Mouse (Mus musculus): ENCODE data around the gene Klhl40. TPM values are rescaled to one million over a fixed set of nuclear protein-coding genes. Genes with fewer than 3 reads are reported as not detected.

Gene Klhl40
- polyA plus RNA-seq, 1 experiment from 2014 or later, result 0.32 TPM

DNA sequence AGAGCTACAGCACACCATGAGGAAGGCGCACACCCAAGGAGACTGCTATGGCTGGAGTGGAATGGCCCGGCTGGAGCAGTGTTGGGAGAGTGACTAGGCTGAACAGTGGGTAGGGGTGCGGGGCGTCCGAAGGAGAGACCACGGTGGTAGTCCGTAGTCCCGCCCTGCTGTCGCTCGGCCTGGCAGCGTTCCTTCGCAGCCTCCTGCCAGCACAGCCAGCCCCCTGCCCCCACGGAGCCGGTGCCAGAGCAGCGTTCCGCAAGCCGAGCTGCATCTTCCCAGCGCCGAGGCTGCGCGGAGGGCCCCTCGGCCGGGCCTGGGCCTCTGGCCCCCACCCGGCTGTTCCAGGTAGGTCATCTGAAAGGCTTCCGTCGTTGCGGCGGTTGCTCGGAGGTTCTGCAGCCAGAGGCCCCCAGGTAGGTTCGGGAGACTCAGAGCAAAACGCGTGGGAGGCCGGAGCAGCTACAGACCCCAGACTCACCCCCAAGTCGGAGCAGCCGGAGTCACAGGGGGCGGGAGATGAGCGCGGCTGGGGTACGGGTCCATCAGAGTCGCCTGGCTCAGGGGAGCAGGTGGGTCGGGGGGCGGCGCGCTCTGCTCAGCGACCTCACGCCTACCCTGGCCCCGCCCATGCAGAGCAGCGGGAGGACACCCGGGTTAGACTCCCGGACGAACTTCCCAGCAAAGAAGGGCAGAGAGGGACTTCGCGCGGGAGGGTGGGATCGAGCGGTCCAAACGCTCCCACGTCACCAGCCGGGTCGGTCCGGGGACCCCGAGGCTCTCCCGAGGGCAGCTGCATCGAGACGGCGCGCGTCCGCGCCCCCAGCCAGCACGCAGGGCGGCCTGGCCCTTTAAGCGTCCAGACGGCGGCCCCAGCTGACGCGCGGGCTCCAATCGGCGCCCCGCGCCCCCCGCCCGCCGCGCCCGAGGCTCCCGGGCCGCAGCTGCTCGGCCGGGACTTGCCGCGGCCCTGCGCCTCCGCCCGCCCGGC lies 18.0 kb upstream of the Klhl40 start, which contains the start of gene Zfp651:
Gene Zfp651 (plus strand): TSS at position 240 of the 991 bp plus-strand sequence.
- Histone ChIP-seq H3K4me1 (ENCODE audit: control insufficient read depth, insufficient read depth, low read length) (peaks cover 31% of the 10 kb centered on the region), H3K9ac (ENCODE audit: low read depth, low read length) (peak within 1 kb of the TSS; percentile 92), H3K4me2 (ENCODE audit: low read depth, low read length) (peak within 1 kb of the TSS; percentile 97), H3K4me3 (ENCODE audit: low read length) (peak within 1 kb of the TSS; percentile 81), H3K27me3 (replicated peaks; ENCODE audit: control insufficient read depth, insufficient read depth, low read length) (no peaks in the 10 kb centered on the region), H3K27ac (ENCODE audit: low read length) (peak within 1 kb of the TSS; percentile 92), H3K9me3 (ENCODE audit: control insufficient read depth, low read length) (no peaks in the 10 kb centered on the region), H3K36me3 (ENCODE audit: control insufficient read depth, insufficient read depth, low read length) (peaks cover 9% of the 10 kb centered on the region)
- WGBS, result under 1% methylated on average over 79 of the region's 97 CpGs
- ATAC-seq, result peak; percentile 81

DNA sequence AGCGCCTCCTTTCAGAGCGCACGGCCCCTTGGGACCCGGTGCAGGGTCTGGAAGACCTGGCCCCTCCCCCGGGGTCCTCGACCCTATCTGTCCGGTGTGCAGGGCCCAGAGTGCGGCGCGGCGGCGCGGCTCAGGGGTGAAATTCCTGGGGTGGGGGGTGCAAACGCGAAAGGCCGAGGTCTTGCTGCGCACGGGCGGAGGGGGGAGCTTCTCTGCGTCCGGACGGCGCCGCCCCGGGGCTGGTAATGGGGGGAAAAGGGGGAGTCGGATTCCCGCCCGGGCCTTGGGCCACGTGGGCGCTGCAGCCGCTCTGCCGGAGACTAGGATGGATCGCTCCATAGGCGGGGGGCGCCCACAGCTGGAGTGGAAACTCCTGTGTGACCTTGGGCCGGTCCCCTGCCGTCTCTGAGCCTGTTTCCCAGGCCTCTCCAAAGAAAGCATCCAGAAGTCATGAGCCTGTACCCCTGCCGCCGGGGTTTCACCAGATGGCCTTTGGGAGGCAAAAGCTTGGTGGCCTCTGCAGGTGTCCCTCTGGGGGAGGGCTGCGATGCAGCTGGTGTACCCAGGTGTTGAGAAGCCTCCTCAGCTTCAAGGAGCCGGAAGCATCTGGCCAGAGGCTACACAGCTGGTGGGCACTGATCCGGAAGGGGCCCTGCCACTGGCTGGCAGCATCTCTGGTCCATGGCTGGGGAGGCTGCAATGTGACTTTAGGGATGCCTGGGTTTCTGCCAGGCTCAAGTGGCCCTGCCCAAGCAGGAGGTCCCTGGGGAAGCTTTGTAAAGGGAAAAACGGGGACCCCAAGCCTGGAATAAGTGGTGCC lies 16.9 kb upstream of the Klhl40 start:
- peak; percentile 68 for ATAC-seq
- Histone ChIP-seq H3K27me3 (replicated peaks; ENCODE audit: control insufficient read depth, insufficient read depth, low read length) (no peaks in the 10 kb centered on the region), H3K9me3 (ENCODE audit: control insufficient read depth, low read length) (no peaks in the 10 kb centered on the region), H3K9ac (ENCODE audit: low read depth, low read length) (peak overlapping the region; percentile 92), H3K4me1 (ENCODE audit: control insufficient read depth, insufficient read depth, low read length) (peaks cover 31% of the 10 kb centered on the region), H3K27ac (ENCODE audit: low read length) (peak overlapping the region; percentile 92), H3K36me3 (ENCODE audit: control insufficient read depth, insufficient read depth, low read length) (peaks cover 11% of the 10 kb centered on the region; the same call in 1 of the 2 replicates), H3K4me3 (ENCODE audit: low read length) (peak overlapping the region; percentile 81), H3K4me2 (ENCODE audit: low read depth, low read length) (peak overlapping the region; percentile 97)
- 1% methylated on average over 41 of the region's 43 CpGs for WGBS

DNA sequence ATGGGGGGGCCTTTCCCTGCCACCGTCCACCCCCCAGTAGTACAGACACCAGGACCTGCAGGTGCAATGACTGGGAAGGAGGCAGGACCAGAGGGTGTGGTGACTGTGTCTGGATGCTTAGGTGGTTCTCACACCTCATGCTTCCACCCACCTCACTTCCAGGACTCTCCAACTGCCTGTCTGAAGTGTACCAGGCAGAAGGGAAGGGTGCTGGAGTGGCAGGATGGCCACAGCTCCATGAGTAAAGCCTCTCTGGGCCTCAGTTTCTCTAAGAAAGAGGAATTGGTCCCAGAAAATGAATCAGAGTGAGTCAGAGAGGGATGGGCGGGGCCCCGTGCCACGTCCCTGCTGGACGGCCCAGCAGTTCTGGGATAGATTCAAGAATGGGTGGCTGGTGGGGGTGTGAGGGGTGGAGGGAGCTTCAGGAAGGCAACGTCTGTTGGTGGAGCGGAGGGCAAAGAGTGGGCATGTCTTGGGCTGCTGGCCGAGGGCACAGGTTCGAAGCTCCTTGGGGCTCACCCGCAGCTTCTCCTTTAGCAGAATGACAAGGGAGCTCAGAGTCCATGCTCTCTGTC lies 16.2 kb upstream of the Klhl40 start:
- Histone ChIP-seq H3K4me1 (ENCODE audit: control insufficient read depth, insufficient read depth, low read length) (peaks cover 31% of the 10 kb centered on the region), H3K4me3 (ENCODE audit: low read length) (peak overlapping the region; percentile 81), H3K4me2 (ENCODE audit: low read depth, low read length) (peak overlapping the region; percentile 97), H3K9ac (ENCODE audit: low read depth, low read length) (peak overlapping the region; percentile 92), H3K9me3 (ENCODE audit: control insufficient read depth, low read length) (no peaks in the 10 kb centered on the region), H3K27ac (ENCODE audit: low read length) (no peak overlapping the region; the same call in 1 of the 2 replicates), H3K27me3 (replicated peaks; ENCODE audit: control insufficient read depth, insufficient read depth, low read length) (no peaks in the 10 kb centered on the region), H3K36me3 (ENCODE audit: control insufficient read depth, insufficient read depth, low read length) (peaks cover 12% of the 10 kb centered on the region; the same call in 1 of the 2 replicates)
- WGBS, result 58% methylated on average over 10 of the region's 10 CpGs
- no peak for ATAC-seq

DNA sequence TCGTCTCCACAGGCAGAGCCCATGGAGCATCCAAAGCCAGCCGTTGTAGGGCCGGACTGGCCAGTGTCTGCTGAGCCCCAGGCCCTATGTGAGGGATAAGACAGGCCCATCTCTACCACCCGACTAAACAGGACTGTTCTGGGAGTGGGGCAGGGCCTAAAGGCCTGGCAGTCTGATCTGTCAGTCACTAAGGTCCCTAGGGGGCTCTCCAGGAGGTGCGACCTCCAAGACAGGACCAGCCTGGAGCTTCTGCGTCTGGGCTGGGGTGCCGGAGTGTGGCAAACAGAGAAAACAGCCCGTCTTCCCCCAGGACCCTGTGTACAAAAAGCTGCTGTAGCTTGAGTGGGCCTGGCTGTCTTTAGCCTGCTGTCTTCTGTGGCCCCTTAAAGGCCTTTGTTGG lies 15.6 kb upstream of the Klhl40 start:
- no peaks in the 10 kb centered on the region for H3K27me3 ChIP-seq (replicated peaks; ENCODE audit: control insufficient read depth, insufficient read depth, low read length)
- no peak overlapping the region for H3K4me3 ChIP-seq (ENCODE audit: low read length)
- no peak for ATAC-seq
- peaks cover 31% of the 10 kb centered on the region for H3K4me1 ChIP-seq (ENCODE audit: control insufficient read depth, insufficient read depth, low read length)
- H3K9ac ChIP-seq (ENCODE audit: low read depth, low read length), result peak overlapping the region; percentile 92; the same call in 1 of the 2 replicates
- peaks cover 16% of the 10 kb centered on the region; the same call in 1 of the 2 replicates for H3K36me3 ChIP-seq (ENCODE audit: control insufficient read depth, insufficient read depth, low read length)
- H3K4me2 ChIP-seq (ENCODE audit: low read depth, low read length), result 0 out of 2 replicates have a peak overlapping the region, but pooled peaks have one; percentile 97
- no peaks in the 10 kb centered on the region for H3K9me3 ChIP-seq (ENCODE audit: control insufficient read depth, low read length)
- 64% methylated on average over 8 of the region's 8 CpGs for WGBS
- no peak overlapping the region; the same call in 1 of the 2 replicates for H3K27ac ChIP-seq (ENCODE audit: low read length)

DNA sequence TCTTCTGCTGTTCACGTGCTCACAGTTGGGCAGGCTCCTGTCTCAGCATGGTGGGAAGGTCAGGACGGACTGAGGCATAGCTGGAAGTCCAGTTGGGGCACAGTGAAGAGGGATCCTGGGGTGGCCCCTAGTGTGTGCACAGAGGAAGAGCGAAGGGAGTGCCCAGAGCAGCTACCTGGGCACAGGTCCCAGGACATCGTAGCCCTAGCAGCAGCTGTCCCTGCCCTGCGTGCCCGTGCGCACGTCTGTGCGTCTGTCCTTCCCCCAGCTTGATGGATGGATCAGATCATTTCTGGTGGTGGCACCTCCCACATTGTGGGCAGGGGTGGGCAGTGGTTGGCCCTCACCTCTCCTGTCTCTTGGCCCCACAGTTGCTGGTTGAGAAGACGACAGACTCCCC lies 15.2 kb upstream of the Klhl40 start:
- Histone ChIP-seq H3K4me2 (ENCODE audit: low read depth, low read length) (0 out of 2 replicates have a peak overlapping the region, but pooled peaks have one; percentile 97), H3K4me1 (ENCODE audit: control insufficient read depth, insufficient read depth, low read length) (peaks cover 31% of the 10 kb centered on the region), H3K27ac (ENCODE audit: low read length) (no peak overlapping the region), H3K36me3 (ENCODE audit: control insufficient read depth, insufficient read depth, low read length) (peaks cover 16% of the 10 kb centered on the region; the same call in 1 of the 2 replicates), H3K27me3 (replicated peaks; ENCODE audit: control insufficient read depth, insufficient read depth, low read length) (no peaks in the 10 kb centered on the region), H3K9ac (ENCODE audit: low read depth, low read length) (0 out of 2 replicates have a peak overlapping the region, but pooled peaks have one; percentile 5), H3K4me3 (ENCODE audit: low read length) (no peak overlapping the region), H3K9me3 (ENCODE audit: control insufficient read depth, low read length) (no peaks in the 10 kb centered on the region)
- no peak for ATAC-seq
- 84% methylated on average over 10 of the region's 10 CpGs for WGBS

DNA sequence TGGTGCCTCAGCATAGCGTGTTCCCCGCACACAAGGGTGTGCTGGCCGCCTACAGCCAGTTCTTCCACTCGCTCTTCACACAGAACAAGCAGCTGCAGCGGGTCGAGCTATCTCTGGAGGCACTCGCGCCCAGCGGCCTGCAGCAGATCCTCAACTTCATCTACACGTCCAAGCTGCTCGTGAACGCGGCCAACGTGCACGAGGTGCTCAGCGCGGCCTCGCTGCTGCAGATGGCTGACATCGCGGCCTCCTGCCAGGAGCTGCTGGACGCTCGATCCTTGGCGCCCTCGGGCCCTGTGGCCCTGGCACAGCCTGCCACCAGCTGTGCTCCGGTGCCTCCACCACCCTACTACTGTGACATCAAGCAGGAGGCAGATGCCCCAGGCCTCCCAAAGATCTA lies 14.6 kb upstream of the Klhl40 start:
- Histone ChIP-seq H3K36me3 (ENCODE audit: control insufficient read depth, insufficient read depth, low read length) (peaks cover 19% of the 10 kb centered on the region), H3K27me3 (replicated peaks; ENCODE audit: control insufficient read depth, insufficient read depth, low read length) (no peaks in the 10 kb centered on the region), H3K9ac (ENCODE audit: low read depth, low read length) (no peak overlapping the region), H3K9me3 (ENCODE audit: control insufficient read depth, low read length) (no peaks in the 10 kb centered on the region), H3K4me3 (ENCODE audit: low read length) (no peak overlapping the region), H3K4me2 (ENCODE audit: low read depth, low read length) (no peak overlapping the region), H3K4me1 (ENCODE audit: control insufficient read depth, insufficient read depth, low read length) (peaks cover 31% of the 10 kb centered on the region), H3K27ac (ENCODE audit: low read length) (no peak overlapping the region)
- ATAC-seq, result no peak
- 89% methylated on average over 25 of the region's 25 CpGs for WGBS

DNA sequence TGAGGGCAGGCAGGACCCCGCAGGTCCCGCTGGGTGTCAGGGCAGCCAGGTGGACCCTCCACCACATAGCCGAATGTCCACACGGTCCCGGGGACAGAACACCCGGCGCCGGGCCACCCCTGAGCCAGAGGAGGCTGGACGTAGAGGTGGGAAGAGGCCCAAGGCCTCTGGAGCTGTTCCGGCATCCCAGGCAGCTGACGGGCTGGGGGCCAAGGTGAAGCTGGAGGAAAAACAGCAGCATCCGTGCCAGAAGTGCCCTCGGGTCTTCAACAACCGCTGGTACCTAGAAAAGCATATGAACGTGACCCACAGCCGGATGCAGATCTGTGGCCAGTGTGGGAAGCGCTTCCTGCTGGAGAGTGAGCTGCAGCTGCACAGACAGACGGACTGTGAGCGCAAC lies 13.7 kb upstream of the Klhl40 start:
- Histone ChIP-seq H3K27ac (ENCODE audit: low read length) (no peak overlapping the region), H3K4me1 (ENCODE audit: control insufficient read depth, insufficient read depth, low read length) (peaks cover 23% of the 10 kb centered on the region), H3K4me2 (ENCODE audit: low read depth, low read length) (no peak overlapping the region), H3K9ac (ENCODE audit: low read depth, low read length) (0 out of 2 replicates have a peak overlapping the region, but pooled peaks have one; percentile 24), H3K27me3 (replicated peaks; ENCODE audit: control insufficient read depth, insufficient read depth, low read length) (no peaks in the 10 kb centered on the region), H3K9me3 (ENCODE audit: control insufficient read depth, low read length) (no peaks in the 10 kb centered on the region), H3K36me3 (ENCODE audit: control insufficient read depth, insufficient read depth, low read length) (peaks cover 25% of the 10 kb centered on the region), H3K4me3 (ENCODE audit: low read length) (no peak overlapping the region)
- ATAC-seq, result no peak
- WGBS, result 90% methylated on average over 19 of the region's 19 CpGs

DNA sequence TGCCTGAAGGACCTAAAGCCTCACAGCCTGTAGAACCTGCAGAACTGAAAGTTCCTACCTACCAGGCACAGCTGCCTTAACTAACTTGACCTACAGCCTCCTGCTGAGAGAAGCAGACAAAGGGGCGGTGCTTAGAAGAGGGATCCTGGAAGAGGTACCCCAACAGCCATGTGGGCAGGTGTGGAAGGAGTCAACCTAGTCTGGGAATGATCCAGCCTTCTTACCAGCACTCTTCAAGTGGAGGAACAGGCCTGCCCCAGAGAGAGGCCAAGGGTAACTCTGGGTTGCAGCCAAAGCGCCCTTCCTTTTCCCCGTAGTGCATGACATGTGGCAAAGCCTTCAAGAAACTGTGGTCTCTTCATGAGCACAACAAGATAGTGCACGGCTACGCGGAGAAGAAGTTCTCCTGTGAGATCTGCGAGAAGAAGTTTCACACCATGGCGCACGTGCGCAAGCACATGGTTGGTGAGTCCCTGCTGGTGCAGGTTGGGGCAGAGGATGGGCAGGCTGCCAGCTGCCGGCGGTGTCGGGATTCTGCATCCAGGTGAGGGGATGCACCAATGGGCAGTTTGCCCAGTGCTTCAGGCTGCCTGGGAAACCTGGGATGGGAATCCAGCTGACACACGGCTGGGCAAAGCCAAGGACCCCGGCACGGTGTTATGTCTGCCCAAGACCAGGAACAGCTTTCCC lies 12.1 kb upstream of the Klhl40 start:
- Histone ChIP-seq H3K27ac (ENCODE audit: low read length) (no peak overlapping the region), H3K4me2 (ENCODE audit: low read depth, low read length) (no peak overlapping the region), H3K36me3 (ENCODE audit: control insufficient read depth, insufficient read depth, low read length) (peaks cover 25% of the 10 kb centered on the region), H3K9ac (ENCODE audit: low read depth, low read length) (no peak overlapping the region), H3K4me3 (ENCODE audit: low read length) (no peak overlapping the region), H3K9me3 (ENCODE audit: control insufficient read depth, low read length) (no peaks in the 10 kb centered on the region), H3K4me1 (ENCODE audit: control insufficient read depth, insufficient read depth, low read length) (peaks cover 16% of the 10 kb centered on the region), H3K27me3 (replicated peaks; ENCODE audit: control insufficient read depth, insufficient read depth, low read length) (no peaks in the 10 kb centered on the region)
- WGBS, result 86% methylated on average over 16 of the region's 16 CpGs
- ATAC-seq, result no peak

Measured in intestine, embryonic 16.5 days (tissue).